Mouse (Mus musculus): ENCODE data around the gene Sema3e. TPM values are rescaled to one million over a fixed set of nuclear protein-coding genes. Genes with fewer than 3 reads are reported as not detected.

The Sema3e gene
- polyA plus RNA-seq, 1 experiment from 2014 or later: 1.9 TPM

DNA sequence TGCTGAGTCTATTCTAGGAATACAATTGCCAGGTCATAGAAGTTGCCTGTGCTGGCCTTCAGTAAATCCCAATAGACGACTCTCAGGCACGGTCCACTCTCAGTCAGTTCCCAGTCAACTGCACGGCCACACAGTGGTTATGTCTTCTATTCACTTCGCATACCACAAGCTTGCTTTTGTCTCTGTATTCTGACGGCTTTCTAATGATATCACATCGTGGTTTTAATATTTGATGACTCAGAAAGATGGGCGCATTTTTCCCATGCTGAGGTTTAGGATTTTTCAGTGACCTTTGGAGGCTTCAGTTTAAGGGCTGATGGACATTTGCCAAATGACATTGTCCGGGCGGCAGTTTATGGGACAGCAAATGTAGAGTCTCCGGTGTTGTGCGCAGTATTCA is 157.1 kb downstream of the Sema3e start:
- WGBS: 89% methylated on average over 11 of the region's 11 CpGs
- DNase-seq (ENCODE audit: low spot score) (no peak), ATAC-seq (replicated peaks; ENCODE audit: insufficient number of reproducible peaks, low FRiP score, low TSS enrichment, low read depth) (no peak)
- no peaks in the 10 kb centered on the region for H3K36me3 ChIP-seq (replicated peaks; ENCODE audit: control insufficient read depth, insufficient read depth, low read depth, low read length)
- no peak overlapping the region for H3K27ac ChIP-seq (replicated peaks; ENCODE audit: low read depth, low read length)
- H3K4me1 ChIP-seq (ENCODE audit: control insufficient read depth, insufficient read depth, low read length): no peaks in the 10 kb centered on the region
- H3K4me3 ChIP-seq (ENCODE audit: low read depth, low read length): no peak overlapping the region
- H3K9ac ChIP-seq (replicated peaks; ENCODE audit: low read length): no peak overlapping the region
- H3K4me2 ChIP-seq (ENCODE audit: low read depth, low read length): no peak overlapping the region
- no peaks in the 10 kb centered on the region for H3K9me3 ChIP-seq (replicated peaks; ENCODE audit: control insufficient read depth, low read length)
- H3K27me3 ChIP-seq (ENCODE audit: control insufficient read depth, insufficient read depth, low read length): no peaks in the 10 kb centered on the region

DNA sequence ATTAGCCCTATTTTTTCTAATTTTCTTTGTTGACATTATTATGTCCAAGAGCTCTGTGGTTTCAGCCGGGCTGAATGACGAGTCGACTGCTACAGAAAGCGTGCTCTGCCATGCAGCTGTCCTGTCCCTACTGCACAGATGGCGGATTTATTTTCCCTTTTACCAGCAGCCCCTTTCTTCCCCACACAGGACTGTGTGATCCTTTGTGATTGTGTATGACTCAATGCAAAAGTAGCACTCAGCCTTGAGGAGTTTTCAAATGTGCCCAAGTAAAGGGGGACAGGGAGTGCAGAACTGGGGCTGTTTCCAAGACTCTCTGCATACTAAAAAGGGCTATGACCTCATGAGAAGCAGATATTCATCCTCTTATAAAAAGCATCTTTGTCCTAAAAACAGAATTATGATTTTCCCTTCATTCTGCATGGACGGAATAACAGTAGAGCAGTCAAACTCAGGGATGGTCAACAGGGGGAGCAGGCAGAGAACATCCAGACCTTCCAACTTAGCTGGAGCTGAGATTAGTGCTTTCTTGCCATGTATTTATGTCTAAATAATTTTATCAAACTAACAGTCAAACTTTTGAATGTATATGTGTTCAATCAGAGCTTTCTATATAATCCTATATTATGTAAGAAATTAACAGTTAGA is 170.2 kb downstream of the Sema3e start:
- no peaks in the 10 kb centered on the region for H3K36me3 ChIP-seq (replicated peaks; ENCODE audit: control insufficient read depth, insufficient read depth, low read depth, low read length)
- no peak overlapping the region for H3K4me2 ChIP-seq (ENCODE audit: low read depth, low read length)
- H3K9ac ChIP-seq (replicated peaks; ENCODE audit: low read length): no peak overlapping the region
- ATAC-seq (replicated peaks; ENCODE audit: insufficient number of reproducible peaks, low FRiP score, low TSS enrichment, low read depth) (peak; percentile 78), DNase-seq (ENCODE audit: low spot score) (no peak)
- no peak overlapping the region for H3K27ac ChIP-seq (replicated peaks; ENCODE audit: low read depth, low read length)
- H3K9me3 ChIP-seq (replicated peaks; ENCODE audit: control insufficient read depth, low read length): no peaks in the 10 kb centered on the region
- 58% methylated on average over 6 of the region's 6 CpGs for WGBS
- H3K4me1 ChIP-seq (ENCODE audit: control insufficient read depth, insufficient read depth, low read length): no peaks in the 10 kb centered on the region
- H3K27me3 ChIP-seq (ENCODE audit: control insufficient read depth, insufficient read depth, low read length): no peaks in the 10 kb centered on the region
- no peak overlapping the region for H3K4me3 ChIP-seq (ENCODE audit: low read depth, low read length)

DNA sequence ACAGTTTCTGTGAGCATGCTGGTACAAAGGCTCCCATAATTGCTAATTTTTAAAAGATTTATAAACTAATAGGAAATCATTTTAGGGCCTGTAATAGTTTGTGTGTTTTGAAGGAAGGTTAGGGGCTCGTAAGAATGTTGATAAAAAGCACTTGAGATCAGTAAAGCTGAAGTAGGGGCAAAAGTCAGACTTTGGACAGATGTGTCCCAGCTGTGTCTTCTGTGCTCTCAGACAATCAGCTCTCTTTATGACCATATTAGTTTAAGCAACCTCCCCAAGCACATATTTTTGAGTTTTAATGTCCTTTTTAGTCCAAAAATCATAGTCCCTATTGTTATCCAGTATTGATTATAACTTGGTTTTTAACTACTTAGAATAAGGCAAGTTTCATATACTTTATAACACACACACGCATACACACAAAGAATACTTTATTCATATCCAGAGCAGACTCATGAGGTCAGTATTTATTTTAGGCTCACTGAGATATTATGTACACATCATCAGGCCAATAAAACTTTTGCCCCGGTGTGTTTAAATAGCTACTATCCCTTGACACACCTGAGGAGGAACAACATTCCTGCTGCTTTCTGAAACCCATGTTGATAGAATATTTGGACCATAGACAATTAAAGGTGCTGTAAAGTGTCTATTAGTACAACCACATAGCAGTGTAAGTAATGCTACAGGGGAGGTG is 173.4 kb downstream of the Sema3e start:
- no peaks in the 10 kb centered on the region for H3K9me3 ChIP-seq (replicated peaks; ENCODE audit: control insufficient read depth, low read length)
- H3K4me3 ChIP-seq (ENCODE audit: low read depth, low read length): no peak overlapping the region
- 66% methylated on average over 3 of the region's 3 CpGs for WGBS
- no peaks in the 10 kb centered on the region for H3K4me1 ChIP-seq (ENCODE audit: control insufficient read depth, insufficient read depth, low read length)
- H3K36me3 ChIP-seq (replicated peaks; ENCODE audit: control insufficient read depth, insufficient read depth, low read depth, low read length): no peaks in the 10 kb centered on the region
- H3K27ac ChIP-seq (replicated peaks; ENCODE audit: low read depth, low read length): no peak overlapping the region
- ATAC-seq (replicated peaks; ENCODE audit: insufficient number of reproducible peaks, low FRiP score, low TSS enrichment, low read depth): no peak
- no peak overlapping the region for H3K4me2 ChIP-seq (ENCODE audit: low read depth, low read length)
- no peak overlapping the region for H3K9ac ChIP-seq (replicated peaks; ENCODE audit: low read length)
- DNase-seq (ENCODE audit: low spot score): no peak
- no peaks in the 10 kb centered on the region for H3K27me3 ChIP-seq (ENCODE audit: control insufficient read depth, insufficient read depth, low read length)

DNA sequence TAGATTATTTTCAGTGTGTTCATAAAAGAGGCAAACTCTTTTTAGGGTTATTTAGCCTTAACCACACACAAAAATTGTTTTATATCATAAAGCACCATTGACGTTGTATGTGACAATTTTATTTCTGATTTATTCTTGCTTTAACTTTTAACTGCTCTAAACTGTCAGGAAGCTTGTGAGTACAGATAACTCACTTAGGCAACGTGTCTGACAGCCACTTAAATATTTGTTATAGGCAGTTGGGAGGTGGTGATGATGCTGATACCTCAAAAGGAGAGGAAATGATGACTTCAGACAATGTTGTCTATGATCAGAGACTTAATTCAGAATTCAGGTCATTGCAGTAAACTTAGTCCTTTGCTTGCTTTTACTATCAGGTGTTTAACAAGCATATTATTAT is 181.7 kb downstream of the Sema3e start:
- Histone ChIP-seq H3K27me3 (ENCODE audit: control insufficient read depth, insufficient read depth, low read length) (no peaks in the 10 kb centered on the region), H3K36me3 (replicated peaks; ENCODE audit: control insufficient read depth, insufficient read depth, low read depth, low read length) (no peaks in the 10 kb centered on the region), H3K4me1 (ENCODE audit: control insufficient read depth, insufficient read depth, low read length) (no peaks in the 10 kb centered on the region), H3K9me3 (replicated peaks; ENCODE audit: control insufficient read depth, low read length) (no peaks in the 10 kb centered on the region), H3K4me3 (ENCODE audit: low read depth, low read length) (no peak overlapping the region), H3K4me2 (ENCODE audit: low read depth, low read length) (no peak overlapping the region), H3K9ac (replicated peaks; ENCODE audit: low read length) (no peak overlapping the region), H3K27ac (replicated peaks; ENCODE audit: low read depth, low read length) (no peak overlapping the region)
- 79% methylated on average over 2 of the region's 2 CpGs for WGBS
- no peak for ATAC-seq (replicated peaks; ENCODE audit: insufficient number of reproducible peaks, low FRiP score, low TSS enrichment, low read depth)
- no peak for DNase-seq (ENCODE audit: low spot score)

DNA sequence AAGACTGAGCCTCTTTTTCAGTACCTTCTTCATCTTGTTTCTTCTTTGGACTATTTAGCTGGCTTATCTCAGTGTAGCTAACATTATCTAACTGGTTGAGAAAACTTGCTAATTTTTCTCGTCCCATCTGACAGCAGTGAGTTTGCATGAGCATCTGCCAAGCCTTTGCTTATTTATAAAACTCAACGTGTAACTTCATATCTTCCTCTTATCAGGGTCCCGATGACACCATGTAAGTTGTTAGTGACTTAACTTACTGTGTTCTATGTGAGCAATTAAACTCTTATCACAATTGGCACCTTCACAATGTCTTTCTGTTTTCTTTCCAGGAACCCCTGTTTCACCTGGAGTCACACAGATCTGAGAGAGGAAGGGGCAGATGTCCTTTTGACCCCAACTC is 184.9 kb downstream of the Sema3e start:
- Histone ChIP-seq H3K27me3 (ENCODE audit: control insufficient read depth, insufficient read depth, low read length) (no peaks in the 10 kb centered on the region), H3K36me3 (replicated peaks; ENCODE audit: control insufficient read depth, insufficient read depth, low read depth, low read length) (no peaks in the 10 kb centered on the region), H3K4me3 (ENCODE audit: low read depth, low read length) (no peak overlapping the region), H3K9ac (replicated peaks; ENCODE audit: low read length) (no peak overlapping the region), H3K27ac (replicated peaks; ENCODE audit: low read depth, low read length) (no peak overlapping the region), H3K9me3 (replicated peaks; ENCODE audit: control insufficient read depth, low read length) (no peaks in the 10 kb centered on the region), H3K4me1 (ENCODE audit: control insufficient read depth, insufficient read depth, low read length) (no peaks in the 10 kb centered on the region), H3K4me2 (ENCODE audit: low read depth, low read length) (no peak overlapping the region)
- DNase-seq (ENCODE audit: low spot score) (no peak), ATAC-seq (replicated peaks; ENCODE audit: insufficient number of reproducible peaks, low FRiP score, low TSS enrichment, low read depth) (no peak)
- 75% methylated on average over 3 of the region's 3 CpGs for WGBS

DNA sequence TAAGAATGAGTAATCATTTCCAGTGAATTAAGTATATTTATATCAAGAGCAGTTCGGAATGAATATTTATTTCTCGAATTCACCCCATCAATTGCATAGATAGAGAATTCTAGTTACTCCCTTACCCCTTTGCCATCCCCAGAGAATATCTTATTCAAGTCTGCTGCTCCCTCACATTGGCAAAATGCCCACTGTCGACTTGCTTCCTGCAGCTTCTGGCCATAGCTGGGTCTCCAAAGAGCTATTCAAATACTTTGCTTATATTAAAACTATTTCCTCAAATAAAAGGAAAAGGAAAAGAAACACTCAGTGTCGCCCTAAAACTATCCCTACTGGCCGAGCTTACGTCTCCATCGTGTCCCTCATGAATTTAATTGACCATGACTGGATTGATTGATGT is 191.1 kb downstream of the Sema3e start:
- DNase-seq (ENCODE audit: low spot score) (no peak), ATAC-seq (replicated peaks; ENCODE audit: insufficient number of reproducible peaks, low FRiP score, low TSS enrichment, low read depth) (no peak)
- WGBS: 77% methylated on average over 7 of the region's 7 CpGs
- H3K4me3 ChIP-seq (ENCODE audit: low read depth, low read length): no peak overlapping the region
- H3K36me3 ChIP-seq (replicated peaks; ENCODE audit: control insufficient read depth, insufficient read depth, low read depth, low read length): no peaks in the 10 kb centered on the region
- no peaks in the 10 kb centered on the region for H3K9me3 ChIP-seq (replicated peaks; ENCODE audit: control insufficient read depth, low read length)
- no peak overlapping the region for H3K27ac ChIP-seq (replicated peaks; ENCODE audit: low read depth, low read length)
- no peaks in the 10 kb centered on the region for H3K27me3 ChIP-seq (ENCODE audit: control insufficient read depth, insufficient read depth, low read length)
- no peaks in the 10 kb centered on the region for H3K4me1 ChIP-seq (ENCODE audit: control insufficient read depth, insufficient read depth, low read length)
- H3K9ac ChIP-seq (replicated peaks; ENCODE audit: low read length): no peak overlapping the region
- H3K4me2 ChIP-seq (ENCODE audit: low read depth, low read length): no peak overlapping the region

DNA sequence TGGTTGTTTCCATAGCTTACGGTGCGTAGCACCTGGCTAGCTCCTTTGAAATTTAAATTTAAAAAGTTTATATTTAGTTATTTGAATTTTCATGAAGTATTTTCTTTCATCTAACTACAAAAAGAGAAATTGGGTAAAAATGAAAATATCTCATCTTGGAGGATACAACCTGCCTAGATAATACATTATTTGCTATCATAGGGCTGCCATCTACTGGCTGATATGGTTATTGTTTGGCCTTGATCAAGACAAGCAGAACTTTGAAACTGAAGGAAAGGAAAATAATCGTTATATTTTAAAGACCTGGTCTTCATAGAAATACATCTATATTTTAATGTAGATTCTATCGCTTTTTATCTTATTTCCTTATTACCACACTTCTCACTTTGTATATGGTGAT is 193.6 kb downstream of the Sema3e start:
- Histone ChIP-seq H3K27ac (replicated peaks; ENCODE audit: low read depth, low read length) (no peak overlapping the region), H3K9ac (replicated peaks; ENCODE audit: low read length) (no peak overlapping the region), H3K4me3 (ENCODE audit: low read depth, low read length) (no peak overlapping the region), H3K9me3 (replicated peaks; ENCODE audit: control insufficient read depth, low read length) (no peaks in the 10 kb centered on the region), H3K27me3 (ENCODE audit: control insufficient read depth, insufficient read depth, low read length) (no peaks in the 10 kb centered on the region), H3K4me1 (ENCODE audit: control insufficient read depth, insufficient read depth, low read length) (no peaks in the 10 kb centered on the region), H3K4me2 (ENCODE audit: low read depth, low read length) (no peak overlapping the region), H3K36me3 (replicated peaks; ENCODE audit: control insufficient read depth, insufficient read depth, low read depth, low read length) (no peaks in the 10 kb centered on the region)
- ATAC-seq (replicated peaks; ENCODE audit: insufficient number of reproducible peaks, low FRiP score, low TSS enrichment, low read depth) (no peak), DNase-seq (ENCODE audit: low spot score) (peak; percentile 67)
- WGBS: 69% methylated on average over 4 of the region's 4 CpGs

DNA sequence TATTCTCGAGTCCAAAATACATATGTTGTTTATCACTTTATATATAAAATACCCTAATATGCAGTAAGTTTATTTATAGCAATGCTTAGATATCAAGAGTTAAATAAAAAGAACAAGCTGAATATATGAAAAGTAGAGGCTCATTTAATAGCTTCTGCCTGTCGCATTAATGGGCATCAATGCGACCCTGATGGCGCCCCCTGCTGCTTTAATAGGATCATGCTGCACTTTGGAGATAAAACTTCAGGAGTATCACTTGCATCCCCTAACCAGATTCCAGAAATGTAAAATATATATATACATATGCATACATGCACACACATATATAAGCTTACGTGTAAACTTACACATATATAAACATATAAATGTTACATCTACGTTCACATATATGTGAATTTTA is 199.4 kb downstream of the Sema3e start:
- H3K27ac ChIP-seq (replicated peaks; ENCODE audit: low read depth, low read length): no peak overlapping the region

More for the DNA sequence above, 199.4 kb downstream of the Sema3e start:
- Histone ChIP-seq H3K27me3 (ENCODE audit: control insufficient read depth, insufficient read depth, low read length) (no peaks in the 10 kb centered on the region), H3K9me3 (replicated peaks; ENCODE audit: control insufficient read depth, low read length) (no peaks in the 10 kb centered on the region), H3K4me2 (ENCODE audit: low read depth, low read length) (no peak overlapping the region), H3K4me3 (ENCODE audit: low read depth, low read length) (no peak overlapping the region), H3K36me3 (replicated peaks; ENCODE audit: control insufficient read depth, insufficient read depth, low read depth, low read length) (no peaks in the 10 kb centered on the region), H3K4me1 (ENCODE audit: control insufficient read depth, insufficient read depth, low read length) (no peaks in the 10 kb centered on the region), H3K9ac (replicated peaks; ENCODE audit: low read length) (no peak overlapping the region)
- ATAC-seq (replicated peaks; ENCODE audit: insufficient number of reproducible peaks, low FRiP score, low TSS enrichment, low read depth): no peak
- no peak for DNase-seq (ENCODE audit: low spot score)
- 90% methylated on average over 6 of the region's 6 CpGs for WGBS

Measured in embryonic facial prominence, embryonic 11.5 days (tissue).